Comparison of ENCODE assay signal across 13 mouse cellular contexts in genomic region chr10:26082081-26082480, GRCm38 (mm10). TPM values are rescaled to one million over a fixed set of nuclear protein-coding genes. Genes with fewer than 3 reads are reported as not detected.
A peak's percentile ranks its signal among the peaks of the same experiment; 100 is the strongest.
DNase-seq lines count a peak whose midpoint lies in the region; ATAC-seq and TF ChIP-seq lines count a peak whose summit lies in the region.
"Had no signal": no experiment of that assay in that cellular context is flagged by ENCODE, and none has a peak within 500 bp of the region (broad histone marks: within the 10 kb centered on the region; RNA-seq: fewer than 3 reads in every experiment).

No protein-coding gene starts in this region.

- TF ChIP-seq POLR2A in MEL (IDR thresholded peaks at IDR 0.05; ENCODE audit: control insufficient read depth in 1 of 2, insufficient read depth in 1 of 2, low read depth in 1 of 2, low read length in 2 of 2, poor library complexity in 1 of 2): no peak

- H3K9ac ChIP-seq in lung, embryonic 14.5 days: no peak overlapping the region
- no peak overlapping the region for H3K9ac ChIP-seq in lung, postnatal 0 days (replicated peaks; ENCODE audit: low read depth)
- no peak overlapping the region for H3K9ac ChIP-seq in MEL (ENCODE audit: control insufficient read depth, low read depth, low read length, poor library complexity, severe bottlenecking)
- no peak overlapping the region for H3K9ac ChIP-seq in midbrain, embryonic 13.5 days (replicated peaks)

- H3K4me2 ChIP-seq in lung, embryonic 14.5 days: no peak overlapping the region
- H3K4me2 ChIP-seq in lung, postnatal 0 days (replicated peaks; ENCODE audit: low read depth, low read length): no peak overlapping the region
- no peak overlapping the region for H3K4me2 ChIP-seq in midbrain, embryonic 13.5 days (replicated peaks)

- TF ChIP-seq EP300 in lung, postnatal 0 days (IDR thresholded peaks at IDR 0.05): no peak
- no peak for TF ChIP-seq EP300 in MEL (IDR thresholded peaks at IDR 0.05; ENCODE audit: low read depth in 1 of 2, low read length in 2 of 2)

- H3K27me3 ChIP-seq in lung, embryonic 14.5 days (ENCODE audit: insufficient read depth, low read length): peaks cover 16% of the 10 kb centered on the region
- H3K27me3 ChIP-seq in lung, postnatal 0 days (replicated peaks; ENCODE audit: insufficient read depth, low read length): peaks cover 11% of the 10 kb centered on the region; the same call in 1 of the 2 replicates
- H3K27me3 ChIP-seq in MEL (ENCODE audit: control insufficient read depth in 1 of 2, insufficient read depth in 2 of 2, low read length in 2 of 2): no peaks in the 10 kb centered on the region
- no peaks in the 10 kb centered on the region for H3K27me3 ChIP-seq in midbrain, embryonic 13.5 days

- no peak for TF ChIP-seq CTCF in lung, embryonic 14.5 days (IDR thresholded peaks at IDR 0.05; ENCODE audit: low read depth)
- TF ChIP-seq CTCF in lung, postnatal 0 days (IDR thresholded peaks at IDR 0.05): no peak
- TF ChIP-seq CTCF in MEL (IDR thresholded peaks at IDR 0.05 in 2 of 3, conservative IDR thresholded peaks at IDR 0.05 in 1 of 3; ENCODE audit: control insufficient read depth in 1 of 3, insufficient read depth in 1 of 3, low read depth in 2 of 3, low read length in 3 of 3, poor library complexity in 1 of 3, severe bottlenecking in 1 of 3): no peak

- no peaks in the 10 kb centered on the region for H3K9me3 ChIP-seq in lung, embryonic 14.5 days (ENCODE audit: low read depth, low read length)
- H3K9me3 ChIP-seq in lung, postnatal 0 days (ENCODE audit: low read length): no peaks in the 10 kb centered on the region
- H3K9me3 ChIP-seq in MEL (replicated peaks; ENCODE audit: insufficient read depth, low read length): no peaks in the 10 kb centered on the region
- H3K9me3 ChIP-seq in midbrain, embryonic 13.5 days: no peaks in the 10 kb centered on the region

- 57% methylated on average over 4 of the region's 4 CpGs for WGBS in lung, embryonic 14.5 days
- WGBS in lung, postnatal 0 days: 54% methylated on average over 4 of the region's 4 CpGs
- WGBS in midbrain, embryonic 13.5 days: 65% methylated on average over 4 of the region's 4 CpGs

- H3K4me3 ChIP-seq in lung, embryonic 14.5 days (ENCODE audit: low read depth, low read length): no peak overlapping the region
- no peak overlapping the region for H3K4me3 ChIP-seq in lung, postnatal 0 days (ENCODE audit: low read depth, low read length)
- H3K4me3 ChIP-seq in MEL (ENCODE audit: control insufficient read depth in 1 of 2, insufficient read depth in 1 of 2, low read depth in 2 of 2, low read length in 2 of 2): no peak overlapping the region
- no peak overlapping the region for H3K4me3 ChIP-seq in midbrain, embryonic 13.5 days (replicated peaks)

- H3K27ac ChIP-seq in lung, embryonic 14.5 days (ENCODE audit: low read depth): no peak overlapping the region
- no peak overlapping the region for H3K27ac ChIP-seq in lung, postnatal 0 days (ENCODE audit: low read length)
- no peak overlapping the region for H3K27ac ChIP-seq in MEL (ENCODE audit: control insufficient read depth, low read depth, low read length)
- H3K27ac ChIP-seq in midbrain, embryonic 13.5 days: no peak overlapping the region

- no peak for TF ChIP-seq RAD21 in MEL (IDR thresholded peaks at IDR 0.05; ENCODE audit: low read depth, low read length)

- peak; percentile 71 for DNase-seq in lung, embryonic 14.5 days
- no peak for DNase-seq in lung, postnatal 0 days (ENCODE audit: low spot score)
- peak; percentile 52 for DNase-seq in MEL (ENCODE audit: low read depth, low spot score)
- DNase-seq in embryo, embryonic 10 days (ENCODE audit: low spot score): peak; percentile 76
- peak; percentile 49 for DNase-seq in mesoderm, embryonic 11.5 days (ENCODE audit: low read depth, low spot score)
- no peak for DNase-seq in cerebellum, postnatal 14 days
- DNase-seq: cerebellum, postnatal 10 days; heart, postnatal 36 days; kidney, adult 9 months; lung, adult 2 months; right cerebral cortex, postnatal 4 days had no signal

- no peaks in the 10 kb centered on the region for H3K4me1 ChIP-seq in lung, embryonic 14.5 days (ENCODE audit: insufficient read depth)
- H3K4me1 ChIP-seq in lung, postnatal 0 days (ENCODE audit: insufficient read depth, low read depth, low read length): no peaks in the 10 kb centered on the region
- no peaks in the 10 kb centered on the region for H3K4me1 ChIP-seq in MEL (ENCODE audit: control insufficient read depth in 1 of 2, insufficient read depth in 2 of 2, low read length in 2 of 2)
- H3K4me1 ChIP-seq in midbrain, embryonic 13.5 days (replicated peaks): no peaks in the 10 kb centered on the region

- H3K36me3 ChIP-seq in lung, embryonic 14.5 days (ENCODE audit: insufficient read depth): no peaks in the 10 kb centered on the region
- no peaks in the 10 kb centered on the region for H3K36me3 ChIP-seq in lung, postnatal 0 days (ENCODE audit: insufficient read depth, low read length)
- H3K36me3 ChIP-seq in MEL (ENCODE audit: control insufficient read depth in 1 of 2, insufficient read depth in 2 of 2, low read length in 2 of 2): no peaks in the 10 kb centered on the region
- no peaks in the 10 kb centered on the region for H3K36me3 ChIP-seq in midbrain, embryonic 13.5 days

- no peaks in the 10 kb centered on the region for H3K79me2 ChIP-seq in MEL (ENCODE audit: control insufficient read depth, insufficient read depth, low read length, poor library complexity)

- no peak for ATAC-seq in lung, embryonic 14.5 days (ENCODE audit: insufficient read depth)
- ATAC-seq in lung, postnatal 0 days: no peak
- ATAC-seq in midbrain, embryonic 13.5 days: no peak

TF ChIP-seq in MEL, 35 proteins besides CTCF, POLR2A, EP300 and RAD21:
- TF ChIP-seq POLR2AphosphoS2 (IDR thresholded peaks at IDR 0.05; ENCODE audit: low read length): no peak
- TF ChIP-seq MXI1 (IDR thresholded peaks at IDR 0.05; ENCODE audit: low read depth, low read length): no peak
- TF ChIP-seq ZC3H11A (IDR thresholded peaks at IDR 0.05; ENCODE audit: low read depth, low read length): no peak
- TF ChIP-seq MEF2A (IDR thresholded peaks at IDR 0.05; ENCODE audit: extremely low read depth, insufficient replicate concordance, low read depth, low read length, poor library complexity, severe bottlenecking): no peak
- no peak for TF ChIP-seq E2F4 (IDR thresholded peaks at IDR 0.05; ENCODE audit: borderline replicate concordance, low read depth, low read length)
- TF ChIP-seq RCOR1 (IDR thresholded peaks at IDR 0.05; ENCODE audit: low read depth, low read length): no peak
- no peak for TF ChIP-seq KAT2A (conservative IDR thresholded peaks at IDR 0.05; ENCODE audit: low read depth, low read length)
- no peak for TF ChIP-seq CHD1 (IDR thresholded peaks at IDR 0.05; ENCODE audit: low read depth, low read length)
- no peak for TF ChIP-seq NRF1 (IDR thresholded peaks at IDR 0.05; ENCODE audit: insufficient read depth, low read depth, low read length, poor library complexity, severe bottlenecking)
- no peak for TF ChIP-seq ETS1 (IDR thresholded peaks at IDR 0.05; ENCODE audit: low read depth, low read length)
- TF ChIP-seq USF2 (IDR thresholded peaks at IDR 0.05; ENCODE audit: borderline replicate concordance in 1 of 2, insufficient read depth in 1 of 2, low read depth in 1 of 2, low read length in 2 of 2): no peak
- no peak for TF ChIP-seq NELFE (IDR thresholded peaks at IDR 0.05; ENCODE audit: low read depth, low read length)

RNA-seq across cellular contexts. Expression of gene Tmem200a, which starts 3.2 kb away (rescaled TPM):
- 6.1 and 9.3 TPM in 2 replicates for polyA plus RNA-seq in lung, embryonic 14.5 days (2014; fragmentation: Nextera tagmentation; extraction: Ambion mirVana)
- 2.9 and 3.3 TPM in 2 replicates for polyA plus RNA-seq in lung, postnatal 0 days (2015; fragmentation: Nextera tagmentation; extraction: Ambion mirVana)
- total RNA-seq in MEL (2012; rRNA removed): not detected in 2 replicates
- polyA plus RNA-seq in MEL (2012; ENCODE audit: insufficient read depth in 1 of 2, insufficient read length in 2 of 2, low read depth in 1 of 2, low replicate concordance in 2 of 2, missing spikeins in 1 of 2): not detected
- 31.2 and 34.6 TPM in 2 replicates for polyA plus RNA-seq in midbrain, embryonic 13.5 days (2015; fragmentation: Nextera tagmentation; extraction: Ambion mirVana)
- total RNA-seq: heart, postnatal 36 days; megakaryocyte-erythroid progenitor cell, adult 5-6 weeks had no signal

RNA-seq across cellular contexts. Expression of gene Gm9767, which starts 4.0 kb away (rescaled TPM):
- not detected in 2 replicates for polyA plus RNA-seq in lung, embryonic 14.5 days (2014; fragmentation: Nextera tagmentation; extraction: Ambion mirVana)
- 0.18 and 0.30 TPM in 2 replicates for polyA plus RNA-seq in lung, postnatal 0 days (2015; fragmentation: Nextera tagmentation; extraction: Ambion mirVana)
- not detected in 2 replicates for total RNA-seq in MEL (2012; rRNA removed)
- polyA plus RNA-seq in MEL (2012; ENCODE audit: insufficient read depth in 1 of 2, insufficient read length in 2 of 2, low read depth in 1 of 2, low replicate concordance in 2 of 2, missing spikeins in 1 of 2): not detected
- 1.3 and 1.5 TPM in 2 replicates for polyA plus RNA-seq in midbrain, embryonic 13.5 days (2015; fragmentation: Nextera tagmentation; extraction: Ambion mirVana)
- total RNA-seq: heart, postnatal 36 days; megakaryocyte-erythroid progenitor cell, adult 5-6 weeks had no signal

Comparison
In these comparisons a context has a peak if more than half of its experiments do, and no peak if none do; other contexts are left out.
1. DNase-seq: peak in lung, embryonic 14.5 days (single experiment), MEL (single experiment), embryo, embryonic 10 days (single experiment) and mesoderm, embryonic 11.5 days (single experiment); none in lung, postnatal 0 days (single experiment) and cerebellum, postnatal 14 days (0 of 2).